Mouse (Mus musculus) embryonic facial prominence, embryonic 11.5 days (tissue): ENCODE data around the gene Ell3. TPM values are rescaled to one million over a fixed set of nuclear protein-coding genes. Genes with fewer than 3 reads are reported as not detected.

ENCODE experiments used
- ATAC-seq: fragments of 200-750 bp; cut with Nextera tagmentation; replicated peaks from 2 replicates; pipeline ENCODE4 v1.8.0; 2017; ENCODE audit warnings: low read depth; ENCODE audit not compliant: insufficient number of reproducible peaks, low FRiP score, low TSS enrichment
- DNase-seq: peaks from one replicate; pipeline ENCODE4 v3.0.0-alpha.2; 2015; ENCODE audit warnings: low spot score
- H3K27ac ChIP-seq: fragments of 300-500 bp; sonication (generic); replicated peaks from 2 replicates; pipeline ENCODE4 v1.5.1; 2014; ENCODE audit warnings: mild to moderate bottlenecking, low read depth, low read length, control low read depth
- H3K27me3 ChIP-seq: fragments of 300-500 bp; sonication (generic); 2 replicates; pipeline ENCODE4 v1.6.1; 2014; ENCODE audit warnings: mild to moderate bottlenecking, low read length, moderate library complexity, mixed read lengths; ENCODE audit not compliant: control insufficient read depth, insufficient read depth
- H3K36me3 ChIP-seq: fragments of 300-500 bp; sonication (generic); replicated peaks from 2 replicates; pipeline ENCODE4 v1.6.1; 2014; ENCODE audit warnings: low read depth, mild to moderate bottlenecking, low read length, moderate library complexity, mixed read lengths; ENCODE audit not compliant: control insufficient read depth, insufficient read depth
- H3K4me1 ChIP-seq: fragments of 300-500 bp; sonication (generic); 2 replicates; pipeline ENCODE4 v1.6.1; 2014; ENCODE audit warnings: low read length, mixed read lengths; ENCODE audit not compliant: control insufficient read depth, insufficient read depth
- H3K4me2 ChIP-seq: fragments of 300-500 bp; sonication (generic); 2 replicates; pipeline ENCODE4 v1.6.1; 2014; ENCODE audit warnings: low read depth, mild to moderate bottlenecking, control low read depth, low read length, moderate library complexity
- H3K4me3 ChIP-seq: fragments of 300-500 bp; sonication (generic); 2 replicates; pipeline ENCODE4 v1.5.1; 2014; ENCODE audit warnings: low read depth, low read length, control low read depth
- H3K9ac ChIP-seq: fragments of 300-500 bp; sonication (generic); replicated peaks from 2 replicates; pipeline ENCODE4 v1.6.1; 2014; ENCODE audit warnings: mild to moderate bottlenecking, control low read depth, low read length
- H3K9me3 ChIP-seq: fragments of 300-500 bp; sonication (generic); replicated peaks from 2 replicates; pipeline ENCODE4 v1.6.1; 2016; ENCODE audit warnings: mild to moderate bottlenecking, low read length, inconsistent platforms, mixed read lengths; ENCODE audit not compliant: control insufficient read depth
- WGBS: fragments of 180-500 bp; shearing (Covaris S2); extraction: QIAGEN DNeasy Blood & Tissue Kit; methylation state at CpG from one replicate; pipeline ENCODE4 v1.1.7; 2014; 5-methylcytosine and 5-hydroxymethylcytosine counted together
- polyA plus RNA-seq: library from polyadenylated mRNA; unstranded; fragments of >200 nt; fragmentation: Nextera tagmentation; extraction: Ambion mirVana; gene quantifications from 2 replicates; pipeline ENCODE4 v1.2.1, GENCODE M21; 2014

Ell3 gene
- polyA plus RNA-seq, 1 experiment from 2014 or later = 9.5 TPM

DNA sequence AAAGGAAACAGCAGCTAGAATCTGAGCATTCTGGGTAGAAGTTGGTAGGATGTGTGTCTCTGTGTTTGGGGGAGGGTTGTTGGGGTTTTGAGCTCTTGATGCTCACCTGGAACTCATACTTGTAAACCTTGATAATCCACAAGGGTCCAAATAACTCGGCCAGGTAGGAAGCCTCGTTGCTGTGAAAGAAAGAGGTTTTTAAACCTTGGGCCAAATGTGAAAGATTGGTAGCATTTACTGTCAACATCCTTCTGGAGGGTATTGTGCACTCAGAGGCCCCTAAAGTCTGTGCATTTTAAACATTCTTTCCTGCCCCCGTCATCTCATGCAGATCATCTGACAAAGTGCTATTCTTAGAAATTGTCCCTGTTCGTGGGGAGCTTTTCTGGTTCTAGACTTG lies 8.9 kb upstream of the Ell3 start, which contains the start of gene Hypk:
TSS of gene Hypk (plus strand) at position 301 of the 400 bp plus-strand sequence.
- no peak for ATAC-seq
- Histone ChIP-seq H3K9me3 (no peaks in the 10 kb centered on the region), H3K36me3 (no peaks in the 10 kb centered on the region; the same call in 1 of the 2 replicates), H3K27me3 (no peaks in the 10 kb centered on the region), H3K4me1 (no peaks in the 10 kb centered on the region), H3K27ac (no peak within 1 kb of the TSS), H3K4me2 (no peak within 1 kb of the TSS), H3K9ac (no peak within 1 kb of the TSS), H3K4me3 (no peak within 1 kb of the TSS)
- no peak for DNase-seq
- 78% methylated on average over 4 of the region's 4 CpGs for WGBS

DNA sequence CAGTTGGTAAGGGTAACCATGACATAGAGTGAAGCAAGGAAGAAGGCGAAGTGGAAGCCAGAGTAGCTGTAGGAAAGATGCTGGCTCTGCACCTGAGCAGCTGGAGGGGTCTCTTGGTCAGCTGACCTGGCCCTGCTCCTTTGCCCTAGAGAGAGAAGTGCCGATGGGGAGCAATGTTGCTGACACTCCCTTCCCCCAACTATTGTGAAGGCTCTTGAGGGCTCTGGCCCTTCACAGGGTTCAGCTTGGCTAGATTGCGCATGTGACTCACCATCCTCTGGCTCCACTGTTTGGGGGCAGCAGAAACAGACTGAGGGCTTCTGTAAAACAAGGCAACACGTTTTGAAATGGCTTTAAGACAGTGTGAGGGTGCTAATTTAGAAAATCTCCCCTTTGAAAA lies 8.3 kb upstream of the Ell3 start:
- ATAC-seq = no peak
- H3K27me3 ChIP-seq = no peaks in the 10 kb centered on the region
- WGBS = 90% methylated on average over 4 of the region's 4 CpGs
- H3K9me3 ChIP-seq = no peaks in the 10 kb centered on the region
- no peaks in the 10 kb centered on the region; the same call in 1 of the 2 replicates for H3K36me3 ChIP-seq
- DNase-seq = no peak
- H3K27ac ChIP-seq = no peak overlapping the region
- H3K4me3 ChIP-seq = no peak overlapping the region
- H3K4me2 ChIP-seq = no peak overlapping the region
- no peak overlapping the region for H3K9ac ChIP-seq
- H3K4me1 ChIP-seq = no peaks in the 10 kb centered on the region

DNA sequence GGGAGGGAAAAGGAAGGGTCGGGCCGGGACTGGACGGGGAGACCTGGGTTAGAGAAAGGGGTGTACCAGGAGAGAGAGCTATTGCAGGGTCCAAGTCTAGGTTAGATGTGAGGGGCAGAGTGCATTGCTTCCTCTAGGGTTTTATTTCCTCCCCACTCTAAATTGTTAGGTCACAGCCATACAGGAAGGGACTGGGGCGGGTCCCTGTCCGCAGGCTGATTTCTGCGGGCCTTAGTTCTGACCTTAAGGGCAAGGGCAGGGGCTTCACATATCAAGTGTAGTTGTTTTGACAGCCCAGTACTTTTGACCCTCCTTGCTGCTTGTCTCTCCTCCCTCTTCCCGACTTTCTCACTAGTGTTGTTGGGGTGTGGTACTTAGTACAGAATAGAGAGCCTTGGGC lies 6.0 kb upstream of the Ell3 start:
- ATAC-seq = no peak
- no peaks in the 10 kb centered on the region for H3K9me3 ChIP-seq
- peak overlapping the region; percentile 96 for H3K9ac ChIP-seq
- no peaks in the 10 kb centered on the region for H3K4me1 ChIP-seq
- H3K4me3 ChIP-seq = peak overlapping the region; percentile 98
- no peak for DNase-seq
- WGBS = 5% methylated on average over 7 of the region's 7 CpGs
- peak overlapping the region; percentile 65 for H3K4me2 ChIP-seq
- peak overlapping the region; percentile 77; the same call in 1 of the 2 replicates for H3K27ac ChIP-seq
- no peaks in the 10 kb centered on the region; the same call in 1 of the 2 replicates for H3K36me3 ChIP-seq
- no peaks in the 10 kb centered on the region for H3K27me3 ChIP-seq

DNA sequence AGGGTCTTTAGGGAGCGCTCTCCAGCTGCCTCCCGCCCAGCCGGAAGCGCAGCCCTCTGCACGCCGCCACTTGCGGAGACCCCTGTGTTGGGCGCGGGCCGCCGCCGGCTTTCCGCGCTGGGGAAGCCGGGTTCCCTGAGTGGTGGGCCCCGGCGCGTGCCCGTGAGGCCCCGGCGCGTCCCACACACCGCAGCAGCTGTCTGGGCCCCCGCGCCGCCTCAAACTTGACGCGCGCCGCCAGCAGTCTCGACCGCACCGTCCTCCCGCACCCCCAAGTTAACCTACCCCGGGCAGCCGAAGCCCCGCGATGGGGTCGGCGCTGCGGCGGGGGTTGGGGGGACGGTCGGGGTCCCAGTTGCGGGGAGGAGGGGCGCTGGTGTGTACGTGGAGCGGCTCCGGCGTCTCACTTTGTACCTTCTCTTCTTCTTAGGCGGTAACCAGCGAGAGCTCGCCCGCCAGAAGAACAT lies 5.5 kb upstream of the Ell3 start:
- H3K9ac ChIP-seq = peak overlapping the region; percentile 96
- DNase-seq = no peak
- ATAC-seq = peak; percentile 68
- H3K4me3 ChIP-seq = peak overlapping the region; percentile 98
- H3K27ac ChIP-seq = peak overlapping the region; percentile 77
- no peaks in the 10 kb centered on the region for H3K27me3 ChIP-seq
- H3K9me3 ChIP-seq = no peaks in the 10 kb centered on the region
- under 1% methylated on average over 49 of the region's 54 CpGs for WGBS
- H3K4me2 ChIP-seq = peak overlapping the region; percentile 65
- no peaks in the 10 kb centered on the region for H3K4me1 ChIP-seq
- no peaks in the 10 kb centered on the region; the same call in 1 of the 2 replicates for H3K36me3 ChIP-seq

DNA sequence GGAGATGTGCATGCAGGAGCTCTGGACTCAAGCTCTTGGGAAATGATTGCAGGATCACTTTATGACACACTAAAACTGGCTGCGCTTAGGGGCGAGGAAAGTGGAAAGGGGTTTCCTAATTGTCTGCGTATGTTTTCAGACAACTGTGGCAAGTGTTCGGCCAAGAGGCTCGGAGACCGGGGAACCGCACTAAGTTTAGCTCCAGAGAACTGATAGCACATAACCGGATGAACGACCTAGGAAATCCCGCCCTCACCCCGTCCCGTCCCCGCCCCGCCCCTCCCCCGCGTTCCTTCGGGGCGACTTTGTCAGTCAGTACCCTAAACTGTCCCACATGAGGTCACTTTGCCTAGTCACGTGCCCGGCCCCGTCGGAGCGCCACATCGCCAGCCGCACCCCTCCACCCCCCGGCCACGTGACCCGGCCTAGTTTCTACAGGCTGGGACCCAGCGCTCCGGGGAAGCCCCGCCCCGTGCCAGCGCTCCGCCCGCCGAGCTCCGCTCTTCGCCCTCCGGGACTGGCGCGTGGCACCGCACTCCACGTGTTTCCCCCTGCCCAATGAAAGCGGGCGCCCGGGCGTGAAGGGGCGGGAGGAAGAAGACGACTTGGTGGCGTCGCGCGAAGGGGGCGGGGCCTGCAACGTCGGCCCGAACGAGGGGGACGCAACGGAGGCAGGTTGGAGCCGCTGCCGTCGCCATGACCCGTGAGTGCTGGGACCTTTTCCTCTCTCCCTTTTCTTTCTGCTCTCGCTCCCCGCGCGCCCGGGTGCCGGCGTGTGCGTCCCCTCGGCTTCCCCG lies 4.9 kb upstream of the Ell3 start, which contains the start of gene Serf2:
TSS of gene Serf2 (plus strand) at position 457 of the 797 bp plus-strand sequence.
- under 1% methylated on average over 58 of the region's 74 CpGs for WGBS
- H3K36me3 ChIP-seq = no peaks in the 10 kb centered on the region; the same call in 1 of the 2 replicates
- no peaks in the 10 kb centered on the region for H3K9me3 ChIP-seq
- peak within 1 kb of the TSS; percentile 65 for H3K4me2 ChIP-seq
- H3K27me3 ChIP-seq = no peaks in the 10 kb centered on the region
- no peaks in the 10 kb centered on the region for H3K4me1 ChIP-seq
- H3K9ac ChIP-seq = peak within 1 kb of the TSS; percentile 96
- DNase-seq = peak; percentile 99
- peak within 1 kb of the TSS; percentile 77 for H3K27ac ChIP-seq
- peak within 1 kb of the TSS; percentile 98 for H3K4me3 ChIP-seq
- ATAC-seq = peak; percentile 97

DNA sequence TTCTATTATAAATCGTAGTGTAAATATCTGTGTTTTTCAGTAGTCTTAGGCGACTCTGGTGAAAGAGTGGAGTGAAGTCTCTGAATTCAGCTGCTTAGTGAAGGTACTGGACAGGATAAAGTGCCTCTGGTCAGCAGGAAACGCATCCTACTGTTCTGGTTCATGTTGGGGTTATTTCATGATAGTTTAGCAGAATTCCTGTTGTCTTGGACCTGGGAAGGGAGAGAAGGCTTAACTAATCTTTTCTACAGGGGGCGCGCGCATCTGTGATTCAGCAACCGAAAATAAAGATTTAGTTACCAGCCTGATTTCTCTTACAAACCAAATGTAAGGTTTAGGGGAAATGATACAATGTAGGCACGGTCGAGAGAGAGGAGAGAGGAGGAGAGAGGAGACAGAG lies 4.1 kb upstream of the Ell3 start:
- Histone ChIP-seq H3K36me3 (no peaks in the 10 kb centered on the region; the same call in 1 of the 2 replicates), H3K4me1 (no peaks in the 10 kb centered on the region), H3K4me2 (peak overlapping the region; percentile 65), H3K27ac (peak overlapping the region; percentile 72; the same call in 1 of the 2 replicates), H3K4me3 (peak overlapping the region; percentile 98), H3K9me3 (no peaks in the 10 kb centered on the region), H3K27me3 (no peaks in the 10 kb centered on the region), H3K9ac (peak overlapping the region; percentile 52)
- 17% methylated on average over 9 of the region's 9 CpGs for WGBS
- ATAC-seq (no peak), DNase-seq (peak; percentile 64)

DNA sequence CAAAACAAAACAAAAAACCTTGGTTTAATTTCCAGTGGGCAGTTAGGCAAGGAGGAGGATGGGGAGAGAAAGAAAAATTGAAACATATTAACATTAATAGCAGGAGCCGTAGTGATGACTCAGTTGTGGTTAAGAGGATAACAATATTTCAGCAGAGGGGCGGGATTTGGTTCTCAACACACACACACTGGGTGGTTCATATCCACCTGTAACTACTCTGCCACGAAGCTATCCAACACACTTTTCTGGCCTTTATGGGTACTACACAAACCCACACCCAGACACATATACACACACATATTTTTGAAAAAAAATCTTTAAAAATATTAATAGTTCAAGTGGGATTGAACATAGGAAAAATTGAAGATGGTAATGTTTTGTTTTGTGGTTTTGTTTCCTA lies 2.9 kb upstream of the Ell3 start:
- 91% methylated on average over 3 of the region's 3 CpGs for WGBS
- H3K4me1 ChIP-seq = no peaks in the 10 kb centered on the region
- no peak for DNase-seq

DNA sequence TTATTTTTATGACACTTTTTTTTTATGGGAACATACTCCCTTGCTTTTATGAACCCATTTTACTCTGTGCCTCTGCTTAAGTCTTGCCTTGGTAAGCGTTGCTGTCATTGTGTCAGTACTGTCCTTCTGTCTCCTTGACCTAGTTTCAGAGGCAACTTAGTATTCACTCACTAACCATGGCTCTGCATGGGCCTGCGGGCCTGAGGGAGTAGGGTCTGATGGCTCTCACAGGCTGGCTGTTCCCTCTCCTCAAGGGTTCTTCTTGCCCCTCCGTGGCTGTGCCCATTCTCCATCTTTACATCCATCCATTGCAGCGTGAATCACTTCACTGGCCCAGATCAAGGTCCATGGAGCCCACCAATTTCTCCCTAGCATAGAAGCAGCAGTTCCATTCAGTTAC lies 2.4 kb upstream of the Ell3 start:
- DNase-seq (no peak), ATAC-seq (no peak)
- Histone ChIP-seq H3K27ac (no peak overlapping the region), H3K9me3 (no peaks in the 10 kb centered on the region), H3K36me3 (no peaks in the 10 kb centered on the region), H3K9ac (no peak overlapping the region), H3K4me3 (no peak overlapping the region), H3K27me3 (no peaks in the 10 kb centered on the region), H3K4me1 (no peaks in the 10 kb centered on the region), H3K4me2 (no peak overlapping the region)
- WGBS = 78% methylated on average over 4 of the region's 4 CpGs

More for the DNA sequence above, 2.9 kb upstream of the Ell3 start:
- no peaks in the 10 kb centered on the region for H3K9me3 ChIP-seq
- no peak for ATAC-seq
- no peaks in the 10 kb centered on the region for H3K27me3 ChIP-seq
- no peak overlapping the region for H3K27ac ChIP-seq
- no peaks in the 10 kb centered on the region for H3K36me3 ChIP-seq
- H3K9ac ChIP-seq = no peak overlapping the region
- no peak overlapping the region for H3K4me2 ChIP-seq
- no peak overlapping the region for H3K4me3 ChIP-seq
